Mouse (Mus musculus): Measurements from ENCODE around the gene Olfr524. TPM values are rescaled to one million over a fixed set of nuclear protein-coding genes. Genes with fewer than 3 reads are reported as not detected.

Olfr524 gene
- polyA plus RNA-seq (2014; fragmentation: Nextera tagmentation; extraction: Ambion mirVana) = not detected in 2 replicates

DNA sequence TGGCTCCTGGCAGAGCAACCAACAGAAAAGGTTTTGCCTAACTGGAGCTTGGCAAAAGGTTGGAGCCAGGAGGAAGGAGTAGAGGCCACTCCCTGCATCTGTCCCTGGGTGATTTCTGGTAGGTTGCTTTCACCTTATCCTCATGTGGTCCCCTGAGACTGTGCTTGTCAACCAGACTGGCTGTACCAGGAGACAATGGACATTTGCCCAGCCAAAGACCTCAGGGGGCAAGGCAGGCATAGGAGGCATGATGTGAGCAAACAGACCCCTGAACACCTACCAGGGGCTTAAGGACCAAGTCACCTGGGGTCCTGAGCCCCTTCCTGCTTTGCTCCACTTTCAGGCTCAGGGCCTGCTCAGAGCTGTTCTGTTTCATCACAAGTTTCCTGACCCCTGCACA lies at the start of gene Olfr524:
Gene Olfr524 (minus strand): TSS at position 101 of the 400 bp plus-strand sequence.
- H3K9me3 ChIP-seq (ENCODE audit: control insufficient read depth, low read depth, low read length) = no peaks in the 10 kb centered on the region
- no peaks in the 10 kb centered on the region for H3K4me1 ChIP-seq (ENCODE audit: control insufficient read depth, insufficient read depth, low read length)
- no peak for ATAC-seq (ENCODE audit: insufficient number of reproducible peaks, insufficient read depth, low FRiP score, low read depth)
- no peaks in the 10 kb centered on the region for H3K27me3 ChIP-seq (ENCODE audit: control insufficient read depth, insufficient read depth, low read length)
- H3K27ac ChIP-seq (ENCODE audit: low read length) = no peak within 1 kb of the TSS
- no peak within 1 kb of the TSS for H3K4me3 ChIP-seq (ENCODE audit: low read depth, low read length)
- no peak within 1 kb of the TSS for H3K9ac ChIP-seq (replicated peaks; ENCODE audit: low read depth, low read length)
- no peaks in the 10 kb centered on the region for H3K36me3 ChIP-seq (ENCODE audit: control insufficient read depth, insufficient read depth, low read length)
- no peak within 1 kb of the TSS for H3K4me2 ChIP-seq (replicated peaks; ENCODE audit: low read depth, low read length)

DNA sequence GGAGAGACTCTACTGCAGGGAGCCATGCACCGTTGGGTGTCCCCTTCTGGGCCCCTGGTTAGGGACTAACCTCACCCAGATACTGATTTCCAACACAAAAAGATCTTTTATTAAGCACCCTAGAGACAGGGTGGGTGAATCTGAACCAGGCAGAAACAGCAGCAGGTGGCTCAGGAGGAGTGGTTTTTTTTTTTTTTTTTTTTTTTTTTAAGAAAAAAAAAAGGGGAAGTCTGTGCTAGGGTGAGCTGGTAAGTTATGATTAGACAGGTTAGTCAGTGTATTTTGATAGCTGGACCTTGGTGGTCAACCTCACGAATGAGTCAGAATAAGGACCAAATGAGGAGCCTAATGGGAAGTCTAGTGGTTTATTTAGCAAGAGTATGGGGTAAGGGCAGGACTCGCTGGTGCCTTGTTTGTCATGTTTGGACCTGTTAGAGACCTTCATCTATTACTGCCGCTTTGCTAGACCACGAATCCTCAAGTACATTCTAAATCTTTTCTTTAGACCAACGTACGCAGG lies 48.1 kb upstream of the Olfr524 start:
- Histone ChIP-seq H3K27ac (ENCODE audit: low read length) (no peak overlapping the region), H3K9ac (replicated peaks; ENCODE audit: low read depth, low read length) (no peak overlapping the region), H3K4me3 (ENCODE audit: low read depth, low read length) (no peak overlapping the region), H3K9me3 (ENCODE audit: control insufficient read depth, low read depth, low read length) (no peaks in the 10 kb centered on the region), H3K4me2 (replicated peaks; ENCODE audit: low read depth, low read length) (no peak overlapping the region), H3K36me3 (ENCODE audit: control insufficient read depth, insufficient read depth, low read length) (no peaks in the 10 kb centered on the region), H3K4me1 (ENCODE audit: control insufficient read depth, insufficient read depth, low read length) (no peaks in the 10 kb centered on the region), H3K27me3 (ENCODE audit: control insufficient read depth, insufficient read depth, low read length) (no peaks in the 10 kb centered on the region)
- ATAC-seq (ENCODE audit: insufficient number of reproducible peaks, insufficient read depth, low FRiP score, low read depth) = no peak
- 84% methylated on average over 7 of the region's 7 CpGs for WGBS

DNA sequence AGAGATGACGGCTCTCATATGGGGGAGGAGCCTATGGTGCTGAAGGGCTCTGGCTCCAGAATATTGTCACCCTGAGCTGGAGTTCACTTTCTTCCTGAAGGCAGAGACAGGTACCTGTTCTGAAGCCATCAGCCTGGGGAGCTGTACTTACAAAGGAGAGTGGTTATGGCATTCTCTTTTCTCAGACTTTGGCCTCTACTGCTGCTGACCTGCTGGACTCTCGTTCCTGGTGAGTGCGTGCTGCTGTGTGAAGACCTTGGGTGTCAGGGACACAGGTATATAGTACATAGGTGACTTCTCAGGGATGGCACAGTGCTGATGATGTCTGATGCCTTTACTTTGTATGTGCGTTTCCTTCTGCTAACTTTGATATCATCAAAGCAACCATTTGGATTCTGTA lies 41.5 kb upstream of the Olfr524 start, which contains the start of gene 5830411N06Rik:
Gene 5830411N06Rik (plus strand): TSS at position 69 of the 400 bp plus-strand sequence.
- 77% methylated on average over 4 of the region's 4 CpGs for WGBS
- no peak within 1 kb of the TSS for H3K4me3 ChIP-seq (ENCODE audit: low read depth, low read length)
- H3K9ac ChIP-seq (replicated peaks; ENCODE audit: low read depth, low read length) = no peak within 1 kb of the TSS
- H3K4me2 ChIP-seq (replicated peaks; ENCODE audit: low read depth, low read length) = no peak within 1 kb of the TSS
- H3K27me3 ChIP-seq (ENCODE audit: control insufficient read depth, insufficient read depth, low read length) = no peaks in the 10 kb centered on the region
- H3K36me3 ChIP-seq (ENCODE audit: control insufficient read depth, insufficient read depth, low read length) = no peaks in the 10 kb centered on the region
- H3K27ac ChIP-seq (ENCODE audit: low read length) = no peak within 1 kb of the TSS
- no peaks in the 10 kb centered on the region for H3K4me1 ChIP-seq (ENCODE audit: control insufficient read depth, insufficient read depth, low read length)
- no peak for ATAC-seq (ENCODE audit: insufficient number of reproducible peaks, insufficient read depth, low FRiP score, low read depth)
- H3K9me3 ChIP-seq (ENCODE audit: control insufficient read depth, low read depth, low read length) = no peaks in the 10 kb centered on the region

DNA sequence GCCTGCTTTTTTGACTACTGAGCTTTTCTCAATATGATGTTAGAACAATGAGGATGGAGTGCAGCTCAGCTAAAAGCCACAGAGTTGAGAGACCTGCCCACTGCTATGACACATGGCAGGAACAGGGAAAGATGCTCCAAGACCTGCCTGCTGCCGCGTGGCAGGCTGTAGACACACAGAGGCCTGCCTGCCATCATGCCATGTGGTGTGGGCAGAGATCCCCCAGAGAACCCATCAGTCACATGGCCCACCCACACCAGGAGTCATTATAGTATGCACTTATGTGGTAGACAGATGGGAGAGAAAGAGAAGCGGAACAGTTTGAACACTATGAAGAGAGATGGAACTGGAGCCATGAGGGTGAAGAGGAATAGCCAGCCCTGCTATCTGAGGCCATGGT lies 27.9 kb upstream of the Olfr524 start:
- H3K4me1 ChIP-seq (ENCODE audit: control insufficient read depth, insufficient read depth, low read length) = no peaks in the 10 kb centered on the region
- 92% methylated on average over 3 of the region's 3 CpGs for WGBS
- H3K4me2 ChIP-seq (replicated peaks; ENCODE audit: low read depth, low read length) = no peak overlapping the region
- no peaks in the 10 kb centered on the region for H3K36me3 ChIP-seq (ENCODE audit: control insufficient read depth, insufficient read depth, low read length)
- H3K9me3 ChIP-seq (ENCODE audit: control insufficient read depth, low read depth, low read length) = no peaks in the 10 kb centered on the region
- H3K9ac ChIP-seq (replicated peaks; ENCODE audit: low read depth, low read length) = no peak overlapping the region
- no peak for ATAC-seq (ENCODE audit: insufficient number of reproducible peaks, insufficient read depth, low FRiP score, low read depth)
- no peaks in the 10 kb centered on the region for H3K27me3 ChIP-seq (ENCODE audit: control insufficient read depth, insufficient read depth, low read length)
- no peak overlapping the region for H3K27ac ChIP-seq (ENCODE audit: low read length)
- no peak overlapping the region for H3K4me3 ChIP-seq (ENCODE audit: low read depth, low read length)

DNA sequence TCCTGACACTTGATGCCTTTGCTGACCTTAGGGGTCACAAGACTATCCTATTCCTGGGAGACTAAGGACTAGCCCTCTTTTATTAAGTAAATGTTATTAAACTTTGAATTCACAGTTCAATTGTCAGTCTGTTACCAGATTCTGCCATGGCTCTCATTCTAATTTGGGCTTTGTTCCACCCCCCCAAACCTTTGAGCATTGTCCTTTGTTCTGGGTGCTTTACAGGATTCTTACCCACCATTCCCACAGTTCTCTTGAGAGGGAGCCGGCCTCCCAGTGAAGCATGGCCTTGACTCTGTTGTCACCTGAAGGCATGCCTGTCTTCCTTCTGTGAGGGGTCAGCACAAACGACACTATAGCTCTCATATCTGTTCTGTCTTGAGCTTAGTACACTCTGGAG lies 25.3 kb upstream of the Olfr524 start:
- WGBS = 71% methylated on average over 2 of the region's 2 CpGs
- ATAC-seq (ENCODE audit: insufficient number of reproducible peaks, insufficient read depth, low FRiP score, low read depth) = no peak
- H3K4me2 ChIP-seq (replicated peaks; ENCODE audit: low read depth, low read length) = no peak overlapping the region
- no peak overlapping the region for H3K4me3 ChIP-seq (ENCODE audit: low read depth, low read length)
- H3K36me3 ChIP-seq (ENCODE audit: control insufficient read depth, insufficient read depth, low read length) = no peaks in the 10 kb centered on the region
- no peak overlapping the region for H3K9ac ChIP-seq (replicated peaks; ENCODE audit: low read depth, low read length)
- H3K9me3 ChIP-seq (ENCODE audit: control insufficient read depth, low read depth, low read length) = no peaks in the 10 kb centered on the region
- H3K27me3 ChIP-seq (ENCODE audit: control insufficient read depth, insufficient read depth, low read length) = no peaks in the 10 kb centered on the region
- H3K27ac ChIP-seq (ENCODE audit: low read length) = no peak overlapping the region
- H3K4me1 ChIP-seq (ENCODE audit: control insufficient read depth, insufficient read depth, low read length) = no peaks in the 10 kb centered on the region

DNA sequence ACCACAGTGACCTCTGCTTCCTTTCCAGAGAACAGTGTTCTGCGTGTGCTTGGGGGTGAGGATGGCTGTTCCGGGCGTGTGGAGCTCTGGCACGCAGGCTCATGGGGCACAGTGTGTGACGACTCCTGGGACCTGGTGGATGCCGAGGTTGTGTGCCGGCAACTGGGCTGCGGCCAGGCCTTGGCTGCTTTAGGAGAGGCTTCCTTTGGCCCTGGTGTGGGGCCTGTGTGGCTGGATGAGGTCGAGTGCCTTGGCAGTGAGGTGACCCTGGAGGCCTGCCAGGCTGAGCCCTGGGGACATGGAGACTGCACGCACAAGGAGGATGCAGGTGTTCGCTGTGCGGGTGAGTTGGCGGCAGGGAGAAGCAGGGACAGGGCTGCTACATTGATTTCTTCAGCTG lies 22.7 kb upstream of the Olfr524 start:
- H3K27ac ChIP-seq (ENCODE audit: low read length) = no peak overlapping the region
- WGBS = 82% methylated on average over 13 of the region's 13 CpGs
- ATAC-seq (ENCODE audit: insufficient number of reproducible peaks, insufficient read depth, low FRiP score, low read depth) = no peak

DNA sequence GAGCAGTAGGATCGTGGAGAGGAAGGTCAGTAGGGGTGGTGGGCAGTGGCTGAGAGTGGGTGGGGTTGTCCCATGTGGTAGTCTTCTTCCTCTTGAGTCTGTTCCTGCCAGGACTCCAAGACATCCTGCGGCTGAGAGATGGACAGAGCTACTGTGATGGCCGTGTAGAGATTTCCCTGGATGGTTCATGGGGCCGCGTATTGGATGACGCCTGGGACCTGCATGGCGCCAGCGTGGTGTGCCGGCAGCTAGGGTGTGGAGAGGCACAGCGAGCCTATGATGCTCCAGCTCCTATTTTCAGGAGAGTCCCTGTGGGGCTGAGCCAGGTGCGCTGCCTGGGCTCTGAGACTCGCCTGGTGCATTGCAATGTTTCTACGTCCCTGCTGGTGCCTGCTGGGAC lies 18.4 kb upstream of the Olfr524 start:
- ATAC-seq (ENCODE audit: insufficient number of reproducible peaks, insufficient read depth, low FRiP score, low read depth) = no peak
- 83% methylated on average over 13 of the region's 13 CpGs for WGBS
- Histone ChIP-seq H3K4me3 (ENCODE audit: low read depth, low read length) (no peak overlapping the region), H3K4me2 (replicated peaks; ENCODE audit: low read depth, low read length) (no peak overlapping the region), H3K27me3 (ENCODE audit: control insufficient read depth, insufficient read depth, low read length) (no peaks in the 10 kb centered on the region), H3K9ac (replicated peaks; ENCODE audit: low read depth, low read length) (no peak overlapping the region), H3K27ac (ENCODE audit: low read length) (no peak overlapping the region), H3K9me3 (ENCODE audit: control insufficient read depth, low read depth, low read length) (no peaks in the 10 kb centered on the region), H3K36me3 (ENCODE audit: control insufficient read depth, insufficient read depth, low read length) (no peaks in the 10 kb centered on the region), H3K4me1 (ENCODE audit: control insufficient read depth, insufficient read depth, low read length) (no peaks in the 10 kb centered on the region)

More for the DNA sequence above, 22.7 kb upstream of the Olfr524 start:
- Histone ChIP-seq H3K27me3 (ENCODE audit: control insufficient read depth, insufficient read depth, low read length) (no peaks in the 10 kb centered on the region), H3K36me3 (ENCODE audit: control insufficient read depth, insufficient read depth, low read length) (no peaks in the 10 kb centered on the region), H3K9ac (replicated peaks; ENCODE audit: low read depth, low read length) (no peak overlapping the region), H3K9me3 (ENCODE audit: control insufficient read depth, low read depth, low read length) (no peaks in the 10 kb centered on the region), H3K4me3 (ENCODE audit: low read depth, low read length) (no peak overlapping the region), H3K4me2 (replicated peaks; ENCODE audit: low read depth, low read length) (no peak overlapping the region), H3K4me1 (ENCODE audit: control insufficient read depth, insufficient read depth, low read length) (no peaks in the 10 kb centered on the region)

DNA sequence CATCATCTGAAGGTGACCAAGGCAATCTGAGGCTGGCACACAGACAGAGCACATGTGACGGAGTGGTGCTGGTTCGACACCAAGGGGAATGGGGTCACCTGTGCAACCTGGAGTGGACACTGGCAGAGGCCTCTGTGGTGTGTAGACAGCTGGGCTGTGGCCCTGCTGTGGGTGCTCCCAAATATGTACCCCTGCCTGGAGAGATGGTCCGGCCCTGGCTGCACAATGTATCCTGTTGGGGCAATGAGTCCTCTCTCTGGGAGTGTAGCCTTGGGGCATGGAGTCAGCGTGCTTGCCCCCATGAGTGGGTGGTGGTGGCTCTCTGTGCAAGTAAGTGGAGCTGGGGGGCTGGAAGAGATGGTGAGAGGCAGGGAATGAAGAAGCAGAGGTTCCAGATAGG lies 14.6 kb upstream of the Olfr524 start:
- no peaks in the 10 kb centered on the region for H3K4me1 ChIP-seq (ENCODE audit: control insufficient read depth, insufficient read depth, low read length)
- WGBS = 81% methylated on average over 4 of the region's 4 CpGs
- H3K27ac ChIP-seq (ENCODE audit: low read length) = no peak overlapping the region
- ATAC-seq (ENCODE audit: insufficient number of reproducible peaks, insufficient read depth, low FRiP score, low read depth) = no peak
- H3K36me3 ChIP-seq (ENCODE audit: control insufficient read depth, insufficient read depth, low read length) = no peaks in the 10 kb centered on the region
- no peak overlapping the region for H3K9ac ChIP-seq (replicated peaks; ENCODE audit: low read depth, low read length)
- H3K4me2 ChIP-seq (replicated peaks; ENCODE audit: low read depth, low read length) = no peak overlapping the region
- H3K4me3 ChIP-seq (ENCODE audit: low read depth, low read length) = no peak overlapping the region
- no peaks in the 10 kb centered on the region for H3K9me3 ChIP-seq (ENCODE audit: control insufficient read depth, low read depth, low read length)
- no peaks in the 10 kb centered on the region for H3K27me3 ChIP-seq (ENCODE audit: control insufficient read depth, insufficient read depth, low read length)

DNA sequence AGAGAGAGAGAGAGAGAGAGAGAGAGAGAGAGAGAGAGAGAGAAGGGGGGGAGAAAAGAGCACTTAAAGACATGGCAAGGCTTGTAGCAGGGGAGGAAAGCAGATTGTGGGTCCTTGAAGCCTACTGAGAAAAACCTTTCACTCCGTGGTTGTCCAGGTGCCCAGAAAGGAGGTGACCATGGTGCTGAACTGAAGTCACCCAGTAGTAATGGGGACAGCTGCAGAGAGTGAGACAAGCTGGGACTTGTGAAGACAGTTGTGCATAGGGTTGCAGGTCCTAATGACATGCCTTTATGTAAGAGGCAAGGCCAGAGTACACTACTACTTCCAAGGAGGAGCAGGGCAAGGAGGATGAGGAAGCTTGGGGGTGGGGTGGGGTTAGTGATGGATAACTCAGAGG lies 13.5 kb upstream of the Olfr524 start:
- H3K4me1 ChIP-seq (ENCODE audit: control insufficient read depth, insufficient read depth, low read length) = no peaks in the 10 kb centered on the region
- H3K4me2 ChIP-seq (replicated peaks; ENCODE audit: low read depth, low read length) = no peak overlapping the region
- no peaks in the 10 kb centered on the region for H3K27me3 ChIP-seq (ENCODE audit: control insufficient read depth, insufficient read depth, low read length)
- no peaks in the 10 kb centered on the region for H3K36me3 ChIP-seq (ENCODE audit: control insufficient read depth, insufficient read depth, low read length)
- H3K4me3 ChIP-seq (ENCODE audit: low read depth, low read length) = no peak overlapping the region
- ATAC-seq (ENCODE audit: insufficient number of reproducible peaks, insufficient read depth, low FRiP score, low read depth) = no peak
- 0% methylated on average over 1 of the region's 1 CpGs for WGBS
- H3K9me3 ChIP-seq (ENCODE audit: control insufficient read depth, low read depth, low read length) = no peaks in the 10 kb centered on the region
- H3K9ac ChIP-seq (replicated peaks; ENCODE audit: low read depth, low read length) = no peak overlapping the region
- no peak overlapping the region for H3K27ac ChIP-seq (ENCODE audit: low read length)
